Mouse (Mus musculus) adrenal gland, adult 18-20 months (tissue): ENCODE measurements around the gene Nap1l4. TPM values are rescaled to one million over a fixed set of nuclear protein-coding genes. Genes with fewer than 3 reads are reported as not detected.
"Not testable (repeated sequence)": the region's sequence is repeated elsewhere in the genome, so short reads cannot be mapped to it uniquely, and the experiment has no call there.

Source experiments
- DNase-seq, 2 experiments: peaks; one replicate each; pipeline ENCODE4 v3.0.0; 2021 to 2022; ENCODE audit warnings: low spot score in 2 of 2
- long read RNA-seq, 2 experiments: library from polyadenylated mRNA; stranded (forward); transcript quantifications; one replicate each; pipeline ENCODE4 v2.0.0; 2021
- total RNA-seq, 2 experiments: library from RNA; stranded (reverse); gene quantifications; 1 replicate in 1 of 2; 2 replicates in 1 of 2; pipeline ENCODE4 v1.2.3; 2021

Gene Nap1l4
- 100 to 1,000 TPM; 144 to 155 TPM for total RNA-seq
- long read RNA-seq, experiment 1, transcript Nap1l4-206 (15 exons, 2,259 nt) = major isoform, 106 of 205 reads
- long read RNA-seq, experiment 1, transcript Nap1l4-201 (16 exons, 2,285 nt) = minor isoform, 44 of 205 reads
- long read RNA-seq, experiment 1, partial matches to known transcripts = 11 of 205 reads
- long read RNA-seq, experiment 1, other reads (novel, unspliced or antisense) = 42 of 205 reads
- long read RNA-seq, experiment 2, transcript Nap1l4-201 (16 exons, 2,285 nt) = minor isoform, 101 of 423 reads
- long read RNA-seq, experiment 2, transcript Nap1l4-206 (15 exons, 2,259 nt) = major isoform, 204 of 423 reads
- long read RNA-seq, experiment 2, transcript Nap1l4-207 (4 exons, 661 nt) = minor isoform, 7 of 423 reads
- long read RNA-seq, experiment 2, partial matches to known transcripts = 29 of 423 reads
- long read RNA-seq, experiment 2, other reads (novel, unspliced or antisense) = 80 of 423 reads

DNA sequence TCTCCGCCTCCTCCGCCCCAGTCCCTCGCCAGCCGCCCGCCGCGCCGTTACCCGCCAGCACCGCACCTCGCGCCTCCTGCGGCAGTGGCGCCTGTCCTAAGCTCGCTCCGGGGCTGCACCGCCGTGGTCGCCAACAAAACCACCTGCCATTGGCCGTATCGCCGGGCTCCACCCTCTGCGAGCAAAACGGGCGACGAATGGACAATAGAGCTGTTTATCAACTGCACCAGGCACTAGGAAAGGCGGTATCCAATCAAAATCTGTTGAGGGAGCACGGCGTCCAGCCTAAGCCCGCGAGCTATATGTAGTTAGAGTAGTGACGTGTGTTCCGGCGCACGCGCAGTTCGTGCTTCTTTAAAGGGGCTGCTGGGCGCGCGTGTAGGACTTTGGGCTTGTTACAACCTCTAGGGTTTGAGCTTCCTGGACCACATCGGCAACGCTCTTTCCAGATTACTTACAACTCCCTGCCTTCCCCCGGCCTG is at the start of gene Nap1l4:
Gene Nap1l4, minus strand, starts transcription at position 131 of the 482 bp plus-strand sequence.
- DNase-seq = peak; percentile 98

DNA sequence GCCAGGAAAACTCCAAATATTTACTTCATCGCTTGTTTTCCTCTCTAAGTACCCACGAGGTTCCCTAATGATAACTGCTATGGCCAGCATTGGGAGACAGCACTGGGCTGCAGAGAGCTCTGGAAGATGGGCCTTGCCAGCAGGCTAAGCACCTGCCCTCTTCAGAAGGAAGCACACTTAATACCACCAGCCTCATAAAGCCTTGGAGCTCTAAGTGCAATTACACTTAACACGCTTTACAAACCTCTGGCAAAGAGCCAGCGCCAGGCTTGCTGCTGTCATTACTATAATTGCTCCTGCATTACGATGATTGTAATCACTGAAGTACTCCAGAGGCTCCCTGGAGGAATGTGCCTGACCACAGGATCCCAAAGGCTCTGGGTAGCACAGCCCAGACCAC is 46.0 kb upstream of the Nap1l4 start:
- no peak for DNase-seq

DNA sequence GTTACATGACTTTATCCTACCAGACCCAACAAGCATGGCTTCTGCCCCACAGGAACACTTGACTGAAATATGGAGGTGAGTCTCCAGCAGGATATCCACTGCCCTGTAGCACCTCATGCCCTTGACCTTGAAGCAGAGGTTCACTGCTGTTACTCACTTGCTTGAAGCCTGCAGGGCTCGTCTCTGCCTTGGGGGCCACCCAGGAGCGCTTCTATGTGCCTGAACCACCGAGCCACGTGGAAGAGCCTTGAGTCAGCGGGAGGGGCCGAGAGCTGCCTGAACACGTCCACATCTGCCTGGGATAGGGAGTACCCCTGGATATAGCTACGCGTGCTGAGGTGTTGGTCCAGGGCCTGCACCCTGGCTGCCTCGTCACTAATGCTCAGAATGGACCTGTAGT is 43.3 kb upstream of the Nap1l4 start:
- DNase-seq = no peak

DNA sequence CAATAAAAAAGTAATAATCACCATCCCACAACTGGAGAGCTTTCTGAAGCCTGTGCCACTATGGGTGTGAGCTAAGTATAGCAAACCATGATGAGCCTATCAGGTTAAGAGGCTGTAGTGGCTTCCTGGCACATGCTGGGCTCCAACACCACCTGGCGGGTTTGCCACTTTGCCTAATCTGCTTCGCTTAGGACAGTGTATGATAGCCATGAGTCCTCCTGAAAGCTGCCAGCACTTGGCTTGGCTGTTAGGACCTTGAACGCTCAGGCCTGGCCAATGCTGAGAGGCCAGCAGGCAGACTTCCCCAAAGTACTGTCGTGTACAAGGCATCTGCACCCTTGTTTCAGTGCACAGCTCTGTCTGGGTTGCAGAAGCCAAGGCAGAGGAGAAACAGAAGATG is 39.1 kb upstream of the Nap1l4 start:
- DNase-seq = no peak

DNA sequence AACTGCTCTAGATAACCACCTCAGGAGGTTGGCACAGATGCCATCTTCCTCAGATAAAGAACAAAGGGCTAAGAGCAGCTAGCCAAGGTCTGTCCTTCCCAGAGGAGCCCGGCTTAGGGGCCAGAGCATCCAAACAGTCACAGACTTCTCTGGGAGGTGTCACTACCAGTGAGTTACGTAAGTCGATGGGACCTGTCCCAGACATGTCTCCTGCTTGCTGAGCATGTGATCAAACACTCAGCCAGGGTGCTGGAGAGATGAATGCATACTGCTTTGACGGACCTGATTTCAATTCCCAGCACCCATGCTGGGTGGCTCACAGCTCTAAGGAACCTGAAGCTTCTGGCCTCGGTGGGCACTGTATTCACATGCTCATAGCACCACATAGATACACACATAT is 38.7 kb upstream of the Nap1l4 start:
- DNase-seq = no peak

DNA sequence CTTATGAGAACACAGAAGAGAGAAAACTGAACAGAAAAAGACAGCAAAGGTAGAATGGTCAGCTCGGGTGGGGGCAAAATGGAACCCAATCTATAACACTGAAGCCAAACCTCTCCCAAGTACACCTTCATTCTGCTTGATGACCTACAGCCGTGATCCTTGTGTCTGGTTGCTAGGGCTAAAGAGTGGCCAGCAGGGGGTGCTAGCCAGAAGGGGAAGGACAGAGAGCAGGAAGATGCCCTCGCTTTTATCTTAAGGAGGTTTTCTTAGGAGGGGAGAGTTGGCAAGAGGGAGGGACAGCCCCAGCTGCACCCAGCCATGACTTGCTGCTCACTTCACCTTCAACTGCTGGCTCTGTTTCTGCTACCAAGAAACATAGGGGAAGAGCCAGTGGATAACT is 35.0 kb upstream of the Nap1l4 start:
- peak; percentile 71 to 78 for DNase-seq

DNA sequence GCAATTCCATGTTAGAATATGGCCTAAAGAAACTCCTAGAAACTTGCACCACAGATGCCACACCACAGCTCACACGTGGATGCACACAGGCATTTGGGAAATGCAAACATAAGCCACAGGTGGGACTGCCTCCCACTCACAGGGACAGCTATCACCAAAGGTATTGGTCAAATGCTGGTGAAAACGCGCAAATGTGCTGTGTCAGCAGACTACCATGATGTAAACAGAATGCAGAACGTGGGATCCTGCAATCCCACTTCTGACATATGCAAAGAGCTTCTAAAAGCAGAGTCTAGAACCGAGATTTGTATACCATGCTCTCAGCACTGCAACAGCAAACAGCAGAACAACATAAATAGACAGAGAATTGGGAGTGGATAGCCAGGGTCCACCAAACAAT is 34.1 kb upstream of the Nap1l4 start:
- no peak for DNase-seq

DNA sequence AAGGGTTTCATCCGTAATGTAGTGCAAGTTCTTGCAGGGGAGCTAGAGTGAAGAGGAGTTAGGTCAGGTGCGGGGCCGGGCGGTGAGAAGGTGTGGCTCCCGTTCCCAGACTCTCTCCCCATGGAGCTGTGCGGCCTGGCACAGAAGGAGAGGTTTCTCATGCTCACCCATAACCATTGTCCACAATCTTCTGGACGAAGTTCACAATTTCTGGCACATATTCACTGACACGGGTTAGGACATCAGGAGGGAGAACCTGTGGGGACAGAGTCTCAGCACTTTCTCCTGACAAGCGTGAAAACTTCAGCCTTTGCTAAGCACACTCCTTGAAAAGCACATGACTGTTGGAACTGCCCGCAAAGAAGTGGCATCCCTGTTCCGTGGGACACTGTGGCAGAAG is 26.8 kb upstream of the Nap1l4 start:
- DNase-seq = no peak

DNA sequence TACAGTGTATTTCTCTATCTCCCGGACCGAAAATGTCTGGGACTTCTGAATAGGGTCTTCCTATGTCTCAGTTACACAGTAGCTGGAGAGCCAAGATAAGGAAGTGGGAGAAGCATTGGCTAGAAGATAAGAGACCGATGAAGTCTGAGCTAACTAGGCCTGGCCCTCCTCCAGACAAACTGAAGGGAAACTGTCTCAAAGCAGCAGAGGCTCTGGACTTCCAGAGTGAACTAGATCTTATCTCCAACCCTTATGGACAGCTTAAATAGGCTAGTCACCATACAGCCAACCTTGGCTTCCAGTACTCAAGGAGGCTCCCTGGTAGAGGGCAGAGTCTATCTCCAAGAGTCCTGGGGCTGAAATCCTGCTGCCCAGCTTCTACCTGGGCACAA is 16.7 kb upstream of the Nap1l4 start:
- no peak for DNase-seq

DNA sequence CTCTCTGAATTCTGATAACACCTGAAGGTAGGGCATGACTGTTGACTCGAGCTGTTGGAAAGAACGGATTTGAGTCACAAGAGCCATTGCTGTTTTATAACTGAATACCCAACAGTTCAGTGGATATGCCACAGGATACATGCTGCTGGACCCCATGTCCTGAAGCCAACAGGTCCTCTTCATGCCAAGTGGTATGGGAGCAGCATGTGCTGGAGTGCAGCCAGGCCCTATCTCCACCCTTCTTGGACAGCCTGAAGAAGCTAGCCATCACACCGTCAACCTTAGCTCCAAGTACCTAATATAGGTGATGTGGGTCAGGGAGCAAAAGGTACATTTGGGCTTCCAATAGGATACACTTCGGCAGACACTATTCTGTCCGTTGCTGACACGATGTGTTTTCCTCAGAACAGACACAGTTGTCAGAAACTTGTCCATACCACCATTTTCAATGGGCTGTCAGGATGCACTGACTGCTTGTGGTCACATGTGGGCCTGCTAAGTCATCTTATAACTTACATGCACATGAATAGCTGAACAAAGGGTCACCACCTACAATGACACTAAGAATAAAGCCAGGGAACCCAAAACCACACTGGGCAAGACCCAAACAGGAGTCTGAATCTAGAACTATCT is 16.2 kb upstream of the Nap1l4 start:
- DNase-seq = no peak

DNA sequence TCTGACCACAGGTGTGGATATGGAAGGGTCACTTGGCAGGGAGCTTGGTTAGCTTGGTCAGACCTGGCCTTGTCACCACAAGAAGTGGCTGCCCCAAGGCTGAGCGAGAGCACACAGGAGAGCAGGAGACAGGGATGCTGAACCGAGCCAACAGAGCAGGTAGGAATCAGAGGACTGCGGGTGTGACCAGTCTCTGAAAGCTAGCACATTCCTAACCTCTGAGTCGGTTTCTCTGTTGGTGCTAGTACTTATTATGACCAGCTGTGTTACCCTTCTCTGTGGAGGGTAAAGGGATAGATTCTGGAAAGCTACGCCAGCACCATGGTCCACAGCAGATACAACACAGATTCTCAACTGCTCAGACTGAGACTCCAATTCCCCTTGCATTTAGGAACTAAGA is 14.9 kb upstream of the Nap1l4 start:
- DNase-seq = no peak

DNA sequence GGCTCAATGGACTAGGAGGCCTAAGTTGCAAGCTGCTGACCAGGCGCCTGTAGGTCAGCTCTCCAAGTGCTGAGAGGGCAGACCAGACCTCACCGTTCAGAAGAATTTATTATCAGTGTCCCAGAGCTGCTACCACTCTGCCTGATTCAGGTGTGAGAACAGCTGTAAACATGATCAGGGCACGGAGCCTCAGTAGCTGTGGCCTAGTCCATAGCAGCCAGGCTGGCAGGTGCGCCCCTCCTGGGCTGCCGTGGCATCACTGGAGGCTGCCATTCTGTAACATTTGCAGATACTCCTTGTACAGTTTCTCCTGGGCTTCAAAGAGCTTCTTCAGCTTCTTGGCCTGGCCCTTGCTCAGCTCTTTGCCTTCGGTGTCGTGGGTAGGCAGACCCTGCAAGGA is 8.7 kb upstream of the Nap1l4 start:
- no peak for DNase-seq

DNA sequence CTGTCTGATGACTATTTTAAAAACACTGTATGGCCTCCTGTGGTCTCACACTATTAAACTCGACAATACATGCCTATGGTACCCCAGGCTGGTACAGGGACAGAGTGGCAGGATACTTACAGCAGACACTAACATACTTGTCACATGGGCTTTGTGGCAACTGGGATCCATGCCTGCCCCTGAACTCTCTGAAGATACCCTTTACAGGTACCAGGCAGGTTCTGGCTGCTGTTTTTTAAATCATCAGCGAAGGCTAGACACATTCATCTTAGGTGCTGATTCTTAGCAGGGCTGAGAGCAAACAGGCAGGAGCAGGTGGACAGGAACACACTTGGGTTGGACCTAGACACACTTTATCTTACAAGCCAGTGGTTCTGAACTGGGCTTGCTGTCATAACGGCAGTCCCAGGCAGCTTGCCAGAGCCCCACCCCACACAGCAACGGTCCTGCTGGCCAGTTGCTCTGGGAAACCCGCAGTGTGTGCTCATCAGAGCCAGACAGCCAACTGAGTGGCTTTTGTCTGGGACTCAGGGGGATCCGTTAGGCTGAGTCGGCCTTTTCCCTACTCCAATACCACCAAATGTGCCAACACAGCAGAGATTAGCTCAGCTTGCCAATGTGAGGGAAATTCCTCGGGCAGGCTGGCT is 8.2 kb upstream of the Nap1l4 start:
- peak in 1 of 2 experiments; percentile 51 for DNase-seq

DNA sequence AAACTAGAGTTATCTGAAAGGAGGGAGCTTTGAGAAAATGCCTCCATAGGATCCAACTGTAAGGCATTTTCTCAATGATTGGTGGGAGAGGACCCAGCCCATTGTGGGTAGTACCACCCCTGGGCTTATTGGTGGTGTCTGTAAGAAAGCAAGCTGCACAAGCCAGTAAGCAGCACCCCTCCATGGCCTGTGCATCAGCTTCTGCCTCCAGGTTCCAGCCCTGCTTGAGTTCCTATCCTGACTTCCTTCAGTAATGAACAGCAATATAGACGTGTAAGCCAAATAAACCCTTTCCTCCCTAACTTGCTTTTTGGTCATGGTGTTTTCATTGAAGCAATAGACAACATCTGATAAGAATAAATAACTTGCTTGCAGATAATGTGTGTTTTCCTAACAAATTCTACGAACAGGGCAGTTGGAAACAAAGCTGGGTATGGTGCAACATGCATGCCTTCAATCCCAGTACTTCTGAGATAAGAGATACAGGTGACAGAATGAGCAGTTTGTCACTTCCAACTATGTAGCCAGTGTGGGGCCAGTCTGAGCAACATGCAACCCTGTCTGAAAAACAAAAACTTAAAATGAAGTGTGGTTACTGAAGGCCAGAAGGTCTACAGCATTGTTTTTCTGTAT is 798 bp upstream of the Nap1l4 start:
- DNase-seq = no peak

DNA sequence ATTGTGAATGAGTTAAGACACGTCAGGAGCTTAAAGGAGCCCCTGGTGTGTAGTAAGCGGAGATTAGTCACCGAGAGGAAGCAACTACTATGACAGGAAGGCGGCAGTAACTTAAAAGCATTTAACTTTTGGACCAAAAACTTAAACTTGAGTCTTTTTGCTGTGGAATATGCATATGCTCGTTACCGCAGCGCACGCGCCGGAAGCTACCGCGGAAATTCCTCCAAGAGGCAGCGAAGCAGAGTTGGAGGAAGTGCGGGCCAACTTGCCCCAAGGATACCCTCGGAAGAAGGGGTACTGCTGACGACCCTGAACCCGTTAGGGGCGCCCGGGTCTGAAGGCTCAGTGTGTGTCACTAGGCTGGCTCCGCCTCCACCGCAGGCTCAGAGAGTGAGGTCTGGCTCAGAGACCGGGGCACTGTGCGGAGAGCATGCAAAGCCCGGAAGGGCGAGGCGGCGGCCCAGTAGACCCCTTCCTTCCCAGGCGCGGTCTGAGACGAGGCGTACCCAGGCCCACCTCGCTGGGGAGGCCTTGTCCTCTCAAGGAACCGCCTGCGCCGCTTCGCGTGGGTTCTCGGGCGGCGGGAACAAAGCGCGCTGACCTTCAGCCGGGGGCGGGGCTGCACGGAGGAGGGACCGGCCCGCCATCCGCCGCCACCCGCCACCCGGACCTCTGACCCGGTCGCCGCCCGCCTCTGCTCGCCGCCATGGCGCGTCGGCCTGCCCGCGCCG is 510 bp downstream of the Nap1l4 start:
- peak in 1 of 2 experiments; percentile 81 for DNase-seq

DNA sequence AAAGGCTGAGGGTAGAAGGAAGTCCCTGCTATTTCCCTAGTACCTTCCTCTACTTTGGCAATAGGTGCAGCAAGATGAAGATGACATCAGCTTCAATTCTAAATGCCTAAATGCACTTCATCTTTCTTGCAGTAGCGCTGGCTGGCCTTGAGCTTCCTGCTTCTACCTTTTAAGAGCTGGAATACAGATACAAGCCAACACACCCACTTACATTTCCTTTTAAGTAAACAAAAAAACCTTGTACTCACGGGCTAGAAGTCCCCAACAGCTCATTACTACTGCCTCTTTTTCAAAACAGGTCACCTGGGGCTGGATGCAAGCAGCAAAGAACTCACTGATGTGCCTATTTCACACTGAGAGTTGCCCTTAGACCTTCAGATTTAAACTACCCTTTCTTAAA is 2.4 kb downstream of the Nap1l4 start:
- DNase-seq = no peak

DNA sequence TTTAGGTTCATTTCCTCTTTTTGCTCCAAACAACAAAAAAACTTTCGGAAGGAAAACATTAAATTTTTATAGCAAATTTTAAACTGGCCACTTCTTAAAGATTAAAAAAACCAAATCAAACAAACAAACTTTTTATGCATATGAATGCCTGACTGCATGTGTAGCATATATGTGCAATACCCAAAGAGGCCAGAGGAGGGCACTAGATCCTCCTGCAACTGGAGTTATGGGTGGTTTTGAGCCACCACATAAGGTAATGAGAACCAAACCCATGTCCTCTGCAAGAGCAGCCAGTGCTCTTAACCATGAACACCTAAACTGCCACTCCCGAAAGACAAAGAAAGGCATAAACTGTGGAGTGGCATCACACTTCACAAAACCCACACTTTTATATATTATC is 4.5 kb downstream of the Nap1l4 start:
- peak; percentile 18 to 32 for DNase-seq

DNA sequence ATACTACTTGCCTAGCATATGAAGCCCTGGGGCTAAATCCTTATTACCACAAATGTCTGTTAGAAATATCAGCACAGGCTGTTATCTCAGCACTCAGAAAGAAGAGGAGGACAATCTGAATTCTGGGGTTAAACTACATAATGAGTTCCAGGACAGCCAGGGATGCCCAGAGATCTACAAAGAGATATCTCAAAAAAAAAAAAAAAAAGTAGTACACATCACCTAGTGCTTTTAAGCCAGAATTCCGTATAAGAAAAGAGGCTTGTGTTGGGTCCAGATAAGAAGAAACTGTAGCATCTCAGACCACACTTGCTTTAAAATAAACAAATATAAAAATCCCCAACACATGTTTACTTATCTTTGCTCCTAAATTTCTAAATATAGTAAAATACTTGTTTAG is 10.2 kb downstream of the Nap1l4 start:
- DNase-seq = no peak

DNA sequence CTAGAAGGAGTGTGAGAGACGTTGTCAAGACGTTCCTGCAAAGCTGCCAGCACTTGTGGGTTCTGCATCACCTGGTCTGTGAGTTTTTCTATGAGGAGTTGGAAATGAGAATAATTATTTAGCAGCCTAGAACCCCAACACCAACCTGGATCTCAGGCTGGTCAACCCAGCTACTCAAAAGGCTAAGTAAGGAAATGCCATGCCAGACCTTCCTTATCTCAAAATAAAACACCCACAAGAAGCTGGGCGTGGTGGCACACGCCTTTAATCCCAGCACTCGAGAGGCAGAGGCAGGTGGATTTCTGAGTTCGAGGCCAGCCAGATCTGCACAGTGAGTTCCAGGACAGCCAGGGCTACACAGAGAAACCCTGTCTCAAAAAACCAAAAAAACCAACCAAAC is 10.7 kb downstream of the Nap1l4 start:
- not testable (repeated sequence) for DNase-seq

DNA sequence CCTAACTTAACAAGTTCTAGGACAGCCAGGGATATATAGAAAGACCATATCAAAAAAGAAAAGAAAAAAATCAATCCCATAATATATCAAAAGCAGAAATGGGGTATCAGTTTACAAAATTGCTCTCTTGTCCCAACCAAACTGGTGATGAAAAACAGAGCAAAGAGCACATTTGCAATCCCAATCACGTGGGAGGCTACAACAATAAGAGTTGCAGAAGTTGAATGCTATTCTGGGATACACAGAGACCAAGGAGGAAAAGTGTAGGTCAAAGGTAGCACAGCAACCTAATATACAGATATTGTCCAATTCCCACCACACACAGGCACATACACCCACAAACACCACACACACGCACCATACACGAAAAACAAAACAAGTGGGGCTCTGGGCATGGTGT is 12.7 kb downstream of the Nap1l4 start:
- DNase-seq = no peak

DNA sequence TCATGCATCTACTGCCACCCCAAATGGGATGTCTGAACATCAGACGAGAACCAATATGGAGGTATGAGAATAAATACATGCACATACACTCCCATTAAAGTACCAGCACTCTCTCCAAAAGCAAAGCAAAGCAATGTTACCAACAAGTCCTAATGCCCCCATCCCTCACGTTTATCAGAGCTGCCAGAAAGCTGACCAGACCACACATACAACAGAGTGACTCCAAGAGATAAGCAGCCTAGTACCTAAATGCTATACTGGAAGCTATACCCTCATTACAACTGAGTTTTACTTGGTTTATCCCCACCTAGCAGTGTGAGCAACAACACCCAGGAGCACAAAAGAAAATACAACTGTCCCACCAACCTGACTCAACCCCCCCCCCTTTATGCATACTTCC is 15.6 kb downstream of the Nap1l4 start:
- no peak for DNase-seq
